Mouse (Mus musculus) heart, adult 2 months (tissue): Measurements from ENCODE around the gene Odf3l2.

Source experiments
- CTCF ChIP-seq: fragments of 200-600 bp; IDR thresholded peaks from 2 replicates; pipeline ENCODE4 v1.8.1; 2022; ENCODE audit warnings: antibody characterized with exemption, mild to moderate bottlenecking, moderate library complexity
- POLR2A ChIP-seq: fragments of 200-500 bp; IDR thresholded peaks from 2 replicates; pipeline ENCODE4 v1.6.1; 2011; ENCODE audit warnings: mild to moderate bottlenecking, low read depth, low read length, control low read depth; ENCODE audit not compliant: insufficient read depth

- TF ChIP-seq CTCF, result no peak
- no peak for TF ChIP-seq POLR2A
Observed at GRCm38 (mm10) chr10:79626156-79626555, 19.4 kb downstream of the Odf3l2 start.
